10 mouse cellular contexts compared by ENCODE assay signal in genomic region chr3:152121169-152122009, GRCm38 (mm10). TPM values are rescaled to one million over a fixed set of nuclear protein-coding genes. Genes with fewer than 3 reads are reported as not detected.
DNase-seq lines count a peak whose midpoint lies in the region; ATAC-seq and TF ChIP-seq lines count a peak whose summit lies in the region.
"Had no signal": no experiment of that assay in that cellular context is flagged by ENCODE, and none has a peak within 500 bp of the region (broad histone marks: within the 10 kb centered on the region; RNA-seq: fewer than 3 reads in every experiment).

No protein-coding gene starts in this region.

- intact Hi-C loops in heart, postnatal 36 days (cut with DNase I): loop anchor here (2.0 kb wide), 1 partner anchor 23 kb away; no protein-coding TSS in a partner anchor

- TF ChIP-seq CTCF in MEL (IDR thresholded peaks at IDR 0.05 in 2 of 3, conservative IDR thresholded peaks at IDR 0.05 in 1 of 3; ENCODE audit: control insufficient read depth in 1 of 3, insufficient read depth in 1 of 3, low read depth in 2 of 3, low read length in 3 of 3, poor library complexity in 1 of 3, severe bottlenecking in 1 of 3): no peak
- TF ChIP-seq CTCF in forebrain, postnatal 0 days (IDR thresholded peaks at IDR 0.05; ENCODE audit: low read depth): no peak

- no peaks in the 10 kb centered on the region for H3K27me3 ChIP-seq in heart, embryonic 14.5 days (ENCODE audit: control insufficient read depth, insufficient read depth, low read length)
- H3K27me3 ChIP-seq in MEL (ENCODE audit: control insufficient read depth in 1 of 2, insufficient read depth in 2 of 2, low read length in 2 of 2): no peaks in the 10 kb centered on the region
- H3K27me3 ChIP-seq in forebrain, postnatal 0 days (ENCODE audit: insufficient read depth, low read length): no peaks in the 10 kb centered on the region
- H3K27me3 ChIP-seq: midbrain, embryonic 12.5 days had no signal

- no peak for TF ChIP-seq EP300 in MEL (IDR thresholded peaks at IDR 0.05; ENCODE audit: low read depth in 1 of 2, low read length in 2 of 2)

- DNase-seq in heart, postnatal 36 days: no peak
- peak; percentile 75 for DNase-seq in MEL (ENCODE audit: low read depth, low spot score)
- no peak for DNase-seq in left cerebral cortex, adult 11 months (ENCODE audit: low spot score)
- DNase-seq in forebrain, postnatal 0 days: no peak
- DNase-seq: cerebellum, postnatal 36 days had no signal

- H3K27ac ChIP-seq in heart, embryonic 14.5 days (replicated peaks in 1 of 2; ENCODE audit: control insufficient read depth in 1 of 2, insufficient read depth in 1 of 2, low read depth in 2 of 2, low read length in 2 of 2): peak overlapping the region; percentile 70 to 83
- peak overlapping the region; percentile 97 for H3K27ac ChIP-seq in MEL (ENCODE audit: control insufficient read depth, low read depth, low read length)
- H3K27ac ChIP-seq in macrophage: peak overlapping the region; percentile 96
- H3K27ac ChIP-seq in forebrain, postnatal 0 days (ENCODE audit: low read depth, low read length): no peak overlapping the region
- H3K27ac ChIP-seq: midbrain, embryonic 12.5 days had no signal

- TF ChIP-seq POLR2A in MEL (IDR thresholded peaks at IDR 0.05; ENCODE audit: control insufficient read depth in 1 of 2, insufficient read depth in 1 of 2, low read depth in 1 of 2, low read length in 2 of 2, poor library complexity in 1 of 2): no peak

- H3K9ac ChIP-seq in heart, embryonic 14.5 days (ENCODE audit: low read length): peak overlapping the region; percentile 27
- peak overlapping the region; percentile 66 for H3K9ac ChIP-seq in MEL (ENCODE audit: control insufficient read depth, low read depth, low read length, poor library complexity, severe bottlenecking)
- no peak overlapping the region for H3K9ac ChIP-seq in forebrain, postnatal 0 days
- H3K9ac ChIP-seq: midbrain, embryonic 12.5 days had no signal

- WGBS in heart, embryonic 14.5 days: 65% methylated on average over 11 of the region's 11 CpGs
- 56% methylated on average over 11 of the region's 11 CpGs for WGBS in macrophage (ENCODE audit: missing documents)
- 85% methylated on average over 11 of the region's 11 CpGs for WGBS in forebrain, postnatal 0 days

- peaks cover 23 to 42% of the 10 kb centered on the region in 2 experiments for H3K4me1 ChIP-seq in heart, embryonic 14.5 days (ENCODE audit: control insufficient read depth in 2 of 2, insufficient read depth in 2 of 2, low read length in 2 of 2)
- peaks cover 10 to 28% of the 10 kb centered on the region in 2 experiments for H3K4me1 ChIP-seq in MEL (ENCODE audit: control insufficient read depth in 1 of 2, insufficient read depth in 2 of 2, low read length in 2 of 2)
- no peaks in the 10 kb centered on the region for H3K4me1 ChIP-seq in forebrain, postnatal 0 days (ENCODE audit: insufficient read depth)
- H3K4me1 ChIP-seq: midbrain, embryonic 12.5 days had no signal

- no peaks in the 10 kb centered on the region for H3K36me3 ChIP-seq in heart, embryonic 14.5 days (ENCODE audit: control insufficient read depth, insufficient read depth, low read length)
- H3K36me3 ChIP-seq in MEL (ENCODE audit: control insufficient read depth in 1 of 2, insufficient read depth in 2 of 2, low read length in 2 of 2): peaks cover 0 to 22% of the 10 kb centered on the region in 2 experiments; a peak in 2 of 4 replicates
- H3K36me3 ChIP-seq in macrophage (ENCODE audit: inconsistent target): no peaks in the 10 kb centered on the region
- no peaks in the 10 kb centered on the region for H3K36me3 ChIP-seq in forebrain, postnatal 0 days (ENCODE audit: insufficient read depth)
- H3K36me3 ChIP-seq: midbrain, embryonic 12.5 days had no signal

- ATAC-seq in heart, embryonic 14.5 days (ENCODE audit: insufficient number of reproducible peaks, insufficient read depth, low FRiP score, low read depth): no peak
- ATAC-seq in granulocyte monocyte progenitor cell, adult 5-6 weeks (replicated peaks; ENCODE audit: poor library complexity, severe bottlenecking): peak; percentile 43
- ATAC-seq in cerebellum, adult (ENCODE audit: insufficient number of reproducible peaks, low FRiP score, low TSS enrichment): no peak
- ATAC-seq in forebrain, postnatal 0 days: no peak

- TF ChIP-seq RAD21 in MEL (IDR thresholded peaks at IDR 0.05; ENCODE audit: low read depth, low read length): no peak

- H3K79me2 ChIP-seq in MEL (ENCODE audit: control insufficient read depth, insufficient read depth, low read length, poor library complexity) (no peaks in the 10 kb centered on the region), macrophage (ENCODE audit: inconsistent target) (no peaks in the 10 kb centered on the region)

- H3K4me3 ChIP-seq in heart, embryonic 14.5 days (ENCODE audit: control insufficient read depth in 1 of 2, insufficient read depth in 1 of 2, low read depth in 1 of 2, low read length in 2 of 2): no peak overlapping the region
- H3K4me3 ChIP-seq in MEL (ENCODE audit: control insufficient read depth in 1 of 2, insufficient read depth in 1 of 2, low read depth in 2 of 2, low read length in 2 of 2) (peak overlapping the region; percentile 45 to 48), macrophage (ENCODE audit: inconsistent target) (no peak overlapping the region)
- no peak overlapping the region for H3K4me3 ChIP-seq in forebrain, postnatal 0 days (ENCODE audit: low read depth, low read length)
- H3K4me3 ChIP-seq: midbrain, embryonic 12.5 days had no signal

- H3K9me3 ChIP-seq in heart, embryonic 14.5 days (ENCODE audit: control insufficient read depth, low read length): no peaks in the 10 kb centered on the region
- H3K9me3 ChIP-seq in MEL (replicated peaks; ENCODE audit: insufficient read depth, low read length): no peaks in the 10 kb centered on the region
- no peaks in the 10 kb centered on the region for H3K9me3 ChIP-seq in forebrain, postnatal 0 days (ENCODE audit: low read length)
- H3K9me3 ChIP-seq: midbrain, embryonic 12.5 days had no signal

- H3K4me2 ChIP-seq in heart, embryonic 14.5 days (ENCODE audit: low read length): peak overlapping the region; percentile 43; the same call in 1 of the 2 replicates
- H3K4me2 ChIP-seq in forebrain, postnatal 0 days (ENCODE audit: low read depth): no peak overlapping the region
- H3K4me2 ChIP-seq: midbrain, embryonic 12.5 days had no signal

TF ChIP-seq in MEL, 35 proteins besides CTCF, POLR2A, EP300 and RAD21:
- TF ChIP-seq RCOR1 (IDR thresholded peaks at IDR 0.05; ENCODE audit: low read depth, low read length) (0 out of 2 replicates have a peak, but pooled peaks have one; percentile 25), TBP (IDR thresholded peaks at IDR 0.05; ENCODE audit: low read depth, low read length) (peak; percentile 54), MAFK (IDR thresholded peaks at IDR 0.05; ENCODE audit: borderline replicate concordance, low read depth, low read length) (0 out of 2 replicates have a peak, but pooled peaks have one; percentile 4), UBTF (IDR thresholded peaks at IDR 0.05; ENCODE audit: borderline replicate concordance, insufficient read depth, low read depth, low read length) (0 out of 2 replicates have a peak, but pooled peaks have one; percentile 33), ZNF384 (IDR thresholded peaks at IDR 0.05; ENCODE audit: low read depth, low read length) (peak; percentile 59), ETS1 (IDR thresholded peaks at IDR 0.05; ENCODE audit: low read depth, low read length) (peak; percentile 15; the same call in 1 of the 2 replicates), MEF2A (IDR thresholded peaks at IDR 0.05; ENCODE audit: extremely low read depth, insufficient replicate concordance, low read depth, low read length, poor library complexity, severe bottlenecking) (no peak), MYB (IDR thresholded peaks at IDR 0.05; ENCODE audit: low read depth, low read length) (no peak)
TF ChIP-seq in MEL: peak in this region for 6.

RNA-seq across cellular contexts. Expression of gene Gipc2, which starts 44.6 kb away (rescaled TPM):
- 2.9 and 4.1 TPM in 2 replicates for polyA plus RNA-seq in heart, embryonic 14.5 days (2014; fragmentation: Nextera tagmentation; extraction: Ambion mirVana)
- 1 to 10 TPM; 3.5 to 3.6 TPM for total RNA-seq in heart, postnatal 36 days (2021)
- 0.27 and 0.62 TPM in 2 replicates for total RNA-seq in MEL (2012; rRNA removed)
- polyA plus RNA-seq in MEL (2012; ENCODE audit: insufficient read depth in 1 of 2, insufficient read length in 2 of 2, low read depth in 1 of 2, low replicate concordance in 2 of 2, missing spikeins in 1 of 2) (under 1 TPM in 1 of 2 experiments, not detected in 1; 0.78 TPM), macrophage (2018) (0.21 to 0.29 TPM in 2 of 3 replicates, not detected in the other)
- not detected in 2 replicates for total RNA-seq in granulocyte monocyte progenitor cell, adult 5-6 weeks (2014; fragmentation: Nextera tagmentation)
- not detected in 2 replicates for total RNA-seq in granulocyte monocyte progenitor cell, adult 5-6 weeks (2017)
- total RNA-seq in macrophage (2018; cell fraction: chromatin; rRNA removed): 1 to 10 TPM in 3 of 26 experiments, not detected in 23; 1.0 to 1.8 (median 1.2) TPM
- total RNA-seq in macrophage (2018; cell fraction: cytosol; rRNA removed): under 1 TPM in 17 of 26 experiments, not detected in 9; 0.13 to 0.49 (median 0.29) TPM
- 1 to 10 TPM in 1 of 26 experiments, under 1 TPM in 1, not detected in 24; 0.52 to 2.3 TPM for total RNA-seq in macrophage (2018; cell fraction: nucleus; rRNA removed)
- 12.0 and 13.9 TPM in 2 replicates for total RNA-seq in forebrain, postnatal 0 days (2014; rRNA removed)
- 5.1 and 6.3 TPM in 2 replicates for polyA plus RNA-seq in forebrain, postnatal 0 days (2015; fragmentation: Nextera tagmentation; extraction: Ambion mirVana)

Comparison
In these comparisons a context has a peak if more than half of its experiments do, and no peak if none do; other contexts are left out.
1. H3K4me3 ChIP-seq: peak in MEL (2 of 2); none in heart, embryonic 14.5 days (0 of 2), macrophage (single experiment) and forebrain, postnatal 0 days (single experiment).